Mouse (Mus musculus) embryonic fibroblast, embryonic 13.5 days (primary cell): Measurements from ENCODE around the gene Frem1.

Source experiments
- CTCF ChIP-seq: IDR thresholded peaks from 2 replicates; pipeline ENCODE4 v1.5.1; 2011; ENCODE audit warnings: mild to moderate bottlenecking, control low read depth, low read length, moderate library complexity, borderline replicate concordance; ENCODE audit not compliant: insufficient read depth
- POLR2A ChIP-seq: IDR thresholded peaks from 2 replicates; pipeline ENCODE4 v1.6.1; 2011; ENCODE audit warnings: low read depth, mild to moderate bottlenecking, control low read depth, low read length, moderate library complexity

DNA sequence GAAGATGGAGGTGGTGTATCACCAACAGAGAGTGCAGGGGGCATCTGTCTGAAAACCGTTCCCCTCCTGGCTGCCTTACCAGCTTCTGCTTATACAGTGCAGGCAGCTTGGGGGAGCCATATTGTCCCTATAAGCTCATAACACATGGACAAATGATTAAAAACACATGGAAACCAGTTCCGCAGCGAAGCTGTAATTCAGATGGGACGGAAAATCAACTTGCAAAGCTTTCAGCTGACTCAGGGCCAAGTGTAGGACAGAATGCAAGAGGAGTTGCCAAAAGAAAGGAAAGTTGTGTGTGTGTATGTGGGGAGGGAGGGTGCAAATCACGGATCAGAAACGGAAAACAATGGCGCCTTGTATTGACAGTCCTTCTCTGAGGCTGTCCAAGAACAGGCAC is 161.1 kb downstream of the Frem1 start:
- TF ChIP-seq POLR2A: no peak
- TF ChIP-seq CTCF: no peak
